Mouse (Mus musculus): ENCODE results near the gene Dst.

Gene Dst

GRCm38 (mm10) chr1:34129691-34130090 lies 221.7 kb downstream of the Dst start:
- DNase-seq (ENCODE audit: low spot score), result no peak

DNA sequence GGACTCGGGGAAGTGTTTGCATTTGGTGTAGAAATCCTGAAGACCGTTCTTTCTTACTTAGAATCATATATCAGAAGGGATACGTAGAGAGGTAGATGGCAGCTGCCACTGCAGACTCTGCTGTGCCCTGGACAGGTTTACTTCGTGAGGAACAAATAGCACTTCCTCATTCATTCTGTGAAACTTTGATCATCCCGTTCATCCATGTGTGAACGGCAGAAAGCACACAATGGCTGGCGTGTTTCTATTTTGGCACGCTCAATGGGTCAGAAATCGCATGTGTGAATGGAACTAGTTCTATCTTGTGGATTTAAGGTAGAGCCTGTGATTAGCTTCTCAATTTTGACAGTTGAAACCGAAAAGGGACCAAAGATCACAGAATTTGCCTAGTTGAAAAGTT lies 222.8 kb downstream of the Dst start:
- DNase-seq (ENCODE audit: low spot score), result no peak

GRCm38 (mm10) chr1:34132875-34133274 lies 224.8 kb downstream of the Dst start:
- DNase-seq (ENCODE audit: low spot score), result no peak

DNA sequence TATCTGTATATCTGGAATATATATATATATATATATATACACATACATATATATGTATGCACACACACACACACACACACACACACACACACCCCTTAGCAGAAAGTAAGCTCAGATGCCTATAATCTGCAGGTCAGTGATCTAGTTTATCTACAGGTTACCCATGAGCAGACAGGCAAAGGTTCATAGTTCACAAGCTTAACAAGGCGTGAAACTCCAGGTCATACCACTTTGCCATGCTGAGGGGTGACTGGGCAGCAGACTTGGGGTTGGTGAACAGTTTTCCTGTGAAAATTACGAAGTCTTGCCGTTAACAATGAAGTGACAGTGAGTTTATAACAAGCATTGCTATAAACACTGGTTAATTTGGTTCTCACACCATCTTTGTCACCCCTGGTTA lies 227.5 kb downstream of the Dst start:
- DNase-seq (ENCODE audit: low spot score), result no peak

GRCm38 (mm10) chr1:34139191-34139853 lies 231.3 kb downstream of the Dst start:
- no peak for DNase-seq (ENCODE audit: low spot score)

GRCm38 (mm10) chr1:34139871-34140471 lies 231.9 kb downstream of the Dst start:
- DNase-seq (ENCODE audit: low spot score), result no peak

DNA sequence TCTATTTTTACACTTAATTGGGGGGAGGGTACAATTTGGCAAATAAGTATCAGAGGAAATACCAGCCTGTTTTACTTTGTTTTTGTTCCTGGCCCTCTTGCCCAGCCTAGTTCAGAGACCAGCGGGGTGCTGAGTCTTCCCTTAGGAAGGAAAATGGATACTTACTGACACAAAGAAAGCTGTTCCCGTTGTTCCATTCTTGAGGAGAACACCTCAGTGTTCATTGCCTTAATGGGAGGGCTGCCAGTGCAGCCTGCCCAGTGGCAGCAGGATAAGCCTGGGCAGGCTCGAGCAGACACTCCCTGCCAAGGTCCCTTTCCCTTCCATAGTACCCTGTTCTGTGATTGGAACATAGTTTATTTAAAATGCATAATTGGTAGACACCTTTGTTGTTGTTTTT lies 232.7 kb downstream of the Dst start:
- DNase-seq (ENCODE audit: low spot score), result no peak

- DNase-seq (ENCODE audit: low spot score), result no peak
Observed at GRCm38 (mm10) chr1:34142951-34143580, 235.0 kb downstream of the Dst start.

GRCm38 (mm10) chr1:34144826-34145225 lies 236.8 kb downstream of the Dst start:
- DNase-seq (ENCODE audit: low spot score), result no peak

DNA sequence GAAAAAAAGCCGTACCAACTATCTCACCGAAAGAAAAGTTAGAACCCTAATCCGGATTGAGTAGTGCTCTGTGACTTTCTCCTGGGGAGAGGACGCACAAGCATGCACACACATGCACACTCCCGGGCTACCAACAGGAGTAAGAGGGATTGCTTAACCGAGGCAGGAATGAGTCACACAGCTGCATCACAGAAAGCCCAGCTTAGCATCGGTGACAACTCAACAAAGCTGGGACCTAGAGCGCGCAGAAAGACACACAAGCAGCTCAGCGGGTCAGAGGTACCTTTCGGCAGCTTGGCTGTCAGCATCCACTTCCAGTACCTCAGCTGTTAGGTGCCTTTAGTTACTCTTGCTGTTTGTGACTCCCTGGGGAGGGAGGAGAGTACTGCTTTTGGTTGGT lies 240.0 kb downstream of the Dst start:
- DNase-seq (ENCODE audit: low spot score), result no peak

- DNase-seq (ENCODE audit: low spot score), result no peak
Observed at GRCm38 (mm10) chr1:34150416-34151093, 242.5 kb downstream of the Dst start.

GRCm38 (mm10) chr1:34152683-34153082 lies 244.7 kb downstream of the Dst start:
- no peak for DNase-seq (ENCODE audit: low spot score)

DNA sequence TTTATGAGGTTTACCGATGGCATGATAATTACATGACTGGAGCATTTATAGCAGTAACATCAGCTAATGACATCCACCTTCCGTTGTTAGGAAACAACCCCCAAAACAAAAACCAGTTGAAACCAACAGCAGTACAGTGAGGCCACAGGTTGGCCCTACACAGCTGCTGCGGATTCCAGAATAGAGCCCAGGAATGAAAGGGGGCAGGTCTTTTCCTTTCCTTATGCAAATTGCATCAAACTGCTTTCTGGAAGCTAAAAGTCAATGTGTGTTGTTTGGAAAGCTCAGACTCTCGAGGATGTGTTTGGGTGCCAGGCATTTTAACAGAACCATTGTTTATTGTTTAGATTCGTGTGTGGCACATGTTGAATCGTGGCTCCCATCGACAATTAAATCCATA lies 248.0 kb downstream of the Dst start:
- DNase-seq (ENCODE audit: low spot score), result no peak

GRCm38 (mm10) chr1:34157702-34158101 lies 249.7 kb downstream of the Dst start:
- DNase-seq (ENCODE audit: low spot score), result no peak

DNA sequence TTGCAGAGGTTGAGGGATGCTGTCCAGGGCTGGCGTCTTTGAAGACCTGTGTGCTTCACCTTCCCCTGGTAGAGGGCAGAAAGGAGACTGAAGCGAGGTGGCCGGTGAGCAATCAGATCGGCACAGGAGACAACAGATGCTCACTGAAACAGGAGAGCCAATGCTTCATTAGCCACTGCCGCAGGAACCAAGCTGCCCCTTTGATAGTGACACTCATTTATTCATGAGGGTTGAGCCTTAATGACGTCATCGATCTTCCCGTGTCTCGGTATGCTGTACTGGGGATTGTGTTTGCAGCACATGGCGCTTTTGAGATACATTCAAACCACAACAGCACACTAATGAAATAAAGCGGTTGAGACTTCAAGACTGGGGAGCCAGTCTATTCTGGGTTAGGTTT lies 250.8 kb downstream of the Dst start:
- no peak for DNase-seq (ENCODE audit: low spot score)

DNA sequence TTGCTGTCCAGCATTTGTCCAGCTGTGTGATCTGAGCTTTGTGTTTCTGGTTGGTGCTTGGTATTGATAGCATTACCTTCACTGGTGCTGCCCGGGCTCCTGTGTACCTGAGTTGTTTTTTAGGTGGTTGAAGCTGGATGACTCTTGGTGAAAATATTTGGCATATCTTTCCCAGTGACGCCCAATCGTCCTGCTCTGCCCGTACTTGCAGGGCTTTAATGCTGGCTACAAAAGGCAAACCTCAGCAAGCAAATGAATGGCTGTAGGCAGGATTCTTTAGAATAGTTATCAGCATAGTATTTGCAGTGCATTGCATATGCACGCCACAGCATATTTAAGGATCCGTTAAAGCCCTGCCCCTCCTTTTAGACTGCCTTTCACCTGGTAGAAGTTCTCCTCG lies 251.9 kb downstream of the Dst start:
- DNase-seq (ENCODE audit: low spot score), result no peak

- DNase-seq (ENCODE audit: low spot score), result peak; percentile 93
Observed at GRCm38 (mm10) chr1:34164616-34165295, 256.7 kb downstream of the Dst start.

- DNase-seq (ENCODE audit: low spot score), result no peak
Observed at GRCm38 (mm10) chr1:34165926-34166325, 257.9 kb downstream of the Dst start.

- peak; percentile 46 for DNase-seq (ENCODE audit: low spot score)
Observed at GRCm38 (mm10) chr1:34167151-34168057, 259.4 kb downstream of the Dst start.

- no peak for DNase-seq (ENCODE audit: low spot score)
Observed at GRCm38 (mm10) chr1:34169086-34169485, 261.1 kb downstream of the Dst start.

DNA sequence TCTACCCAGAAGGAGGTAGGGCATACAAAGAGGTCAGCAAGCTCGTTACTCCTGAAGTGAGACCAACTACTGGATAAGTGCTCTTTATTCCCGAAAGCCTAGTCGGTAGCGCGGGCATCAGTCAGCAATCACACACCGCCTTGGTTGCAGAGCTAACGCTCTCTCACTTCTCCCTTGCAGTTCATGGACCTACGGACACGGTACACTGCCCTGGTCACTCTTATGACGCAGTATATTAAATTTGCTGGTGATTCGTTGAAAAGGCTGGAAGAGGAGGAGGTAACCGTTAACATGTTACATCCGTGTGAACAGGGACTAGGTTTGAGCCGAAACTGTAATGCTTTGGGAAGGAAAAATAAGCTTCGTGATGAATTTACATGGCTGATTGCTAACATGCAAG lies 266.5 kb downstream of the Dst start:
- no peak for DNase-seq (ENCODE audit: low spot score)
